Mouse (Mus musculus): ENCODE data around the gene Kansl1. TPM values are rescaled to one million over a fixed set of nuclear protein-coding genes. Genes with fewer than 3 reads are reported as not detected.

Gene Kansl1
- polyA plus RNA-seq (2014; fragmentation: Nextera tagmentation; extraction: Ambion mirVana): 26.3 and 32.3 TPM in 2 replicates

DNA sequence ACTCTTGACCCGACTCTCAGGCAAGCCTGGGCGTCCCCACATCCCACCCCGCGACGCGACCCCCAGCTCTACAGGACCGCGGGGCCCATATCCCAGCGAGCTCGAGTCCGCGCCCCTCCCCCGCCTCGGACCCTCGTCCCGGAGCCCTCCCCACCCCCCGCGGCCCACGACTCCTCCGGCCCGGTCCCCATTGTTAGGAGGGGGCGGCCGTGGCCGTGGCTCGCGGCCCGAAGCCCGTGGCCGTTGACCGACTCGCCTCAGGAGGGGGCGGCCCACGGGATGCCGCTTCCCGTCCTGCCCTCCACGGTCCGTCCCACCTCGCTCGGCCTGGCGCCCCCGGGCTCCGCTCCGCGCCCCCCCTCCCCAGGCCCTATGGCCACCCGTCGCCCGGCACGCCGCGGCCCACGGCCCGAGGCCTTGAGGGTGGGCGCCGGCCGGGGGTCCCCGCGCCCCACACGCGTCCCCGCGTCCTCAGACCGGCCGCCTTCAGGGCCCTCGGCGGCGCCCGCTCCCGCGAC lies at the start of gene Kansl1:
Gene Kansl1, minus strand, starts transcription at position 111 of the 518 bp plus-strand sequence.
- WGBS: under 1% methylated on average over 48 of the region's 69 CpGs
- Histone ChIP-seq H3K4me2 (ENCODE audit: low read length) (peak within 1 kb of the TSS; percentile 68), H3K27me3 (replicated peaks; ENCODE audit: control insufficient read depth, insufficient read depth, low read length) (no peaks in the 10 kb centered on the region), H3K9ac (ENCODE audit: low read length) (peak within 1 kb of the TSS; percentile 93), H3K4me3 (ENCODE audit: low read depth, low read length) (peak within 1 kb of the TSS; percentile 97), H3K4me1 (ENCODE audit: control insufficient read depth, insufficient read depth, low read length) (peaks cover 8% of the 10 kb centered on the region), H3K9me3 (replicated peaks; ENCODE audit: control insufficient read depth, low read length) (no peaks in the 10 kb centered on the region), H3K27ac (ENCODE audit: low read depth, low read length) (0 out of 2 replicates have a peak within 1 kb of the TSS, but pooled peaks have one; percentile 39), H3K36me3 (ENCODE audit: control insufficient read depth, insufficient read depth, low read length) (peaks cover 6% of the 10 kb centered on the region; the same call in 1 of the 2 replicates)
- peak; percentile 66 for ATAC-seq
- peak; percentile 29 for DNase-seq (ENCODE audit: low spot score)

DNA sequence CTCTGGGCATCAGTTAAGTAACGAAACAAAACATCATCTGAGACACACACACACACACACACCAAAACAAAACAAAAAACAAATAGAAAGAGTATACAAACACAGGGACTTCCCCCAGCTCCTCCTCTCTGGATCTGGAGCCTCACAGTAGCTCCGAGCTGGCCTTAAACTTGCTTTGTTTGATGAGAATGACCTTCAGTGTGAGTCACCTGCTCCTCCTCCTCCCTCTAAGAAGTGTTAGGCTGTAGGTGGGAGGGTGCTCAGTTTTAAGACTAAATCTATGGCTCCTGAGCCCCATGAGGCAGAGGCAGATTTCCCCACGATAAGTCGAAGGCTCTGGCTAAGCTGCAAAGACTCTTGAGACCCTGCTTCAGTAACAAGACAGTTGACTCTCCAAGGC lies 43.8 kb upstream of the Kansl1 start:
- WGBS: 87% methylated on average over 4 of the region's 4 CpGs
- DNase-seq (ENCODE audit: low spot score) (no peak), ATAC-seq (no peak)
- H3K4me3 ChIP-seq (ENCODE audit: low read depth, low read length): no peak overlapping the region
- peaks cover 89% of the 10 kb centered on the region for H3K36me3 ChIP-seq (ENCODE audit: control insufficient read depth, insufficient read depth, low read length)
- H3K4me2 ChIP-seq (ENCODE audit: low read length): no peak overlapping the region
- no peaks in the 10 kb centered on the region for H3K4me1 ChIP-seq (ENCODE audit: control insufficient read depth, insufficient read depth, low read length)
- no peak overlapping the region for H3K27ac ChIP-seq (ENCODE audit: low read depth, low read length)
- H3K27me3 ChIP-seq (replicated peaks; ENCODE audit: control insufficient read depth, insufficient read depth, low read length): no peaks in the 10 kb centered on the region
- H3K9me3 ChIP-seq (replicated peaks; ENCODE audit: control insufficient read depth, low read length): no peaks in the 10 kb centered on the region
- H3K9ac ChIP-seq (ENCODE audit: low read length): no peak overlapping the region

DNA sequence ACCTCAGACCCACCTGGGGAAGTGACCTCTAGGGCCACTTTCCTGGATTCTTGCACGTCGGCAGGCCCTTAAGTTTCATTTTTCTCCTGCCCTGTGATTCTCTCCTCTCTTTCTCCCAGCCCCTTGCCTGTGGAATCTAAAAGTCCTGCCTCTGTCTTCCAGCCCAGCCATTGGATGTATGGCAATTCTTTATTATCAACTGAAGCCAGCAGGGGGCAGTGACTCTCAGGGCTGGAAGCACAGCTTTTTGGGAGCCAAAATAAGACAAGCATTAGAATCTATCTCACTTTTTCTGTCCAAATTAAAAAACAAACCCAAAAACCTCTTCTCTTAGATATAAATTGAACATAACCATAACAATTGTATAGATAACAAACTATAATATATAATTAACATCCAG lies 41.9 kb upstream of the Kansl1 start:
- H3K4me1 ChIP-seq (ENCODE audit: control insufficient read depth, insufficient read depth, low read length): no peaks in the 10 kb centered on the region
- H3K4me2 ChIP-seq (ENCODE audit: low read length): no peak overlapping the region
- no peak for ATAC-seq

DNA sequence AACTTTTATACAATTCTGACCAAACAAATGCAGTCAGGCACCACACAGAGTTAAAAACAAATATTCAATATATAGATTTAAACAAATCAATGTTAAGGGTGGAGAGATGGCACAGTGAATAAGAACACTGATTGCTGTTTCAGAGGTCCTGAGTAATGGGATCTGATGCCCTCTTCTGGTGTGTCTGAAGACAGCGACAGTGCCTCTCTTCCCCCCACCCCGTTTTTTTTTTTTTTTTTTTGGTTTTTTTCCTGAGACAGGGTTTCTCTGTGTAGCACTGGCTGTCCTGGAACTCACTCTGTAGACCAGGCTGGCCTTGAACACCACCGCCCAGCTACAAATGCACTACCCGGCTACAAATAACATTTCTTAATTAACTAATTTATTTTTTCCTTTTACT lies 39.8 kb upstream of the Kansl1 start:
- DNase-seq (ENCODE audit: low spot score) (no peak), ATAC-seq (no peak)
- 84% methylated on average over 4 of the region's 4 CpGs for WGBS
- Histone ChIP-seq H3K4me2 (ENCODE audit: low read length) (no peak overlapping the region), H3K27me3 (replicated peaks; ENCODE audit: control insufficient read depth, insufficient read depth, low read length) (no peaks in the 10 kb centered on the region), H3K9ac (ENCODE audit: low read length) (no peak overlapping the region), H3K4me1 (ENCODE audit: control insufficient read depth, insufficient read depth, low read length) (no peaks in the 10 kb centered on the region), H3K36me3 (ENCODE audit: control insufficient read depth, insufficient read depth, low read length) (peaks cover 85% of the 10 kb centered on the region), H3K4me3 (ENCODE audit: low read depth, low read length) (no peak overlapping the region), H3K27ac (ENCODE audit: low read depth, low read length) (no peak overlapping the region), H3K9me3 (replicated peaks; ENCODE audit: control insufficient read depth, low read length) (no peaks in the 10 kb centered on the region)

More for the DNA sequence above, 41.9 kb upstream of the Kansl1 start:
- no peak overlapping the region for H3K27ac ChIP-seq (ENCODE audit: low read depth, low read length)
- H3K27me3 ChIP-seq (replicated peaks; ENCODE audit: control insufficient read depth, insufficient read depth, low read length): no peaks in the 10 kb centered on the region
- DNase-seq (ENCODE audit: low spot score): peak; percentile 51
- H3K9ac ChIP-seq (ENCODE audit: low read length): no peak overlapping the region
- 80% methylated on average over 2 of the region's 2 CpGs for WGBS
- no peak overlapping the region for H3K4me3 ChIP-seq (ENCODE audit: low read depth, low read length)
- peaks cover 89% of the 10 kb centered on the region for H3K36me3 ChIP-seq (ENCODE audit: control insufficient read depth, insufficient read depth, low read length)
- no peaks in the 10 kb centered on the region for H3K9me3 ChIP-seq (replicated peaks; ENCODE audit: control insufficient read depth, low read length)

DNA sequence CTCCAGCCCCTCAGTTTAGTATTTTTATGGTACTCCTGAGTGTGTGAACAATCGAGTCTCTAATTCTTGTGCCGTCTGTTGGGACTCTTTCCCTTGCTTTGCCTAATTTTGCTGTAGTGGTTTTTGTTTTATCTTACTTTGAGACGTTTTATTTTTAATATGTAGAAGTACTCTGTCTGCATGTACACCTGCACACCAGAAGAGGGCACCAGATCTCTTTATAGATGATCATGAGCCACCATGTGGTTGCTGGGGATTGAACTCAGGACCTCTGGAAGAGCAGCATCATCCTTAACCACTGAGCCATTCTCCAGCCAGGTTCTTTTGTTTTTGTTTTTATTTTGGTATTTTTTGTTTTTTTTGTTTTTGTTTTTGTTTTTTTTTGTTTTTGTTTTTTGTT lies 19.6 kb upstream of the Kansl1 start:
- no peaks in the 10 kb centered on the region for H3K4me1 ChIP-seq (ENCODE audit: control insufficient read depth, insufficient read depth, low read length)
- no peak overlapping the region for H3K4me2 ChIP-seq (ENCODE audit: low read length)
- no peak overlapping the region for H3K4me3 ChIP-seq (ENCODE audit: low read depth, low read length)
- H3K9me3 ChIP-seq (replicated peaks; ENCODE audit: control insufficient read depth, low read length): no peaks in the 10 kb centered on the region
- no peak overlapping the region for H3K9ac ChIP-seq (ENCODE audit: low read length)
- H3K36me3 ChIP-seq (ENCODE audit: control insufficient read depth, insufficient read depth, low read length): no peaks in the 10 kb centered on the region
- ATAC-seq: no peak
- WGBS: 89% methylated on average over 3 of the region's 3 CpGs
- H3K27ac ChIP-seq (ENCODE audit: low read depth, low read length): no peak overlapping the region
- DNase-seq (ENCODE audit: low spot score): no peak
- H3K27me3 ChIP-seq (replicated peaks; ENCODE audit: control insufficient read depth, insufficient read depth, low read length): no peaks in the 10 kb centered on the region

DNA sequence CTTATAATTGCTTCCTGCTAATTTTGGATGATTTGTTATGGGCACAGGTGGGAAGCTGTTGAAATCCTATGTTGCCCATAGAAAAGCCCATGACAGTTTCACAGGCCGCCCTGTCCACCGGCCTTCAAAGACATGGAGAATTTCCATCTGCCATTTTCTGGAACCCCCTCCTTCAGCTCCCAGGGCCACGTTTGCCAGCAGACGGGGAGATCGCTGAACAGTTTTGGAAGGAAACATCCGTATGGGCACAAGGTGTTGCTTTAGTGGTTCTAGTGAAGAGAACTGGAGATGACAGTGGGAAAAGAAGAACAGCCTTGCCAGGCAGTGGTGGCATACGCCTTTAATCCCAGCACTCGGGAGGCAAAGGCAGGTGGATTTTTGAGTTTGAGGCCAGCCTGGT lies 13.3 kb upstream of the Kansl1 start:
- H3K4me2 ChIP-seq (ENCODE audit: low read length): no peak overlapping the region
- no peaks in the 10 kb centered on the region for H3K36me3 ChIP-seq (ENCODE audit: control insufficient read depth, insufficient read depth, low read length)
- H3K27ac ChIP-seq (ENCODE audit: low read depth, low read length): no peak overlapping the region
- no peaks in the 10 kb centered on the region for H3K4me1 ChIP-seq (ENCODE audit: control insufficient read depth, insufficient read depth, low read length)
- 95% methylated on average over 8 of the region's 8 CpGs for WGBS
- no peak for ATAC-seq
- no peak for DNase-seq (ENCODE audit: low spot score)
- no peaks in the 10 kb centered on the region for H3K9me3 ChIP-seq (replicated peaks; ENCODE audit: control insufficient read depth, low read length)
- no peak overlapping the region for H3K9ac ChIP-seq (ENCODE audit: low read length)
- H3K4me3 ChIP-seq (ENCODE audit: low read depth, low read length): no peak overlapping the region
- no peaks in the 10 kb centered on the region for H3K27me3 ChIP-seq (replicated peaks; ENCODE audit: control insufficient read depth, insufficient read depth, low read length)

DNA sequence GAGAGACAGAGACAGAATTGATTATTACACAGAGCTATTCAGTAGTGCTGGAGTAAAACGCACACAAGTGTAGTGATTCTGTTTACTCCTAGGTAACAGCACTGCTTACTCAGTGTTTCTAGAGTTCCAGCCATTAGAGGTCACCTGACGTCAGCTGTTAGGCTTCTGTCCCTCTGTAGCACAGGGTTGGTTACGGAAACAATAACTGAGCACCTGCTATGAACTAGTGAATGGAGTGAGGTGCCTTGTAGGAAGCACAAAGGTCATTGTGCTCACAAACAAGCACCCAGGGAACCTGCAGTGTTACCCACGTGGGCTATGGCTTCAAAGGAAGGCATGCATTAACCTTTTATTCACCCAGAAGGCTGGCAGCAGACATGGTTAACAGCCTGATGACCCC lies 10.8 kb upstream of the Kansl1 start:
- Histone ChIP-seq H3K36me3 (ENCODE audit: control insufficient read depth, insufficient read depth, low read length) (no peaks in the 10 kb centered on the region), H3K4me2 (ENCODE audit: low read length) (no peak overlapping the region), H3K27ac (ENCODE audit: low read depth, low read length) (no peak overlapping the region), H3K4me3 (ENCODE audit: low read depth, low read length) (no peak overlapping the region), H3K4me1 (ENCODE audit: control insufficient read depth, insufficient read depth, low read length) (no peaks in the 10 kb centered on the region), H3K27me3 (replicated peaks; ENCODE audit: control insufficient read depth, insufficient read depth, low read length) (no peaks in the 10 kb centered on the region), H3K9ac (ENCODE audit: low read length) (no peak overlapping the region), H3K9me3 (replicated peaks; ENCODE audit: control insufficient read depth, low read length) (no peaks in the 10 kb centered on the region)
- 64% methylated on average over 4 of the region's 4 CpGs for WGBS
- no peak for DNase-seq (ENCODE audit: low spot score)
- no peak for ATAC-seq

DNA sequence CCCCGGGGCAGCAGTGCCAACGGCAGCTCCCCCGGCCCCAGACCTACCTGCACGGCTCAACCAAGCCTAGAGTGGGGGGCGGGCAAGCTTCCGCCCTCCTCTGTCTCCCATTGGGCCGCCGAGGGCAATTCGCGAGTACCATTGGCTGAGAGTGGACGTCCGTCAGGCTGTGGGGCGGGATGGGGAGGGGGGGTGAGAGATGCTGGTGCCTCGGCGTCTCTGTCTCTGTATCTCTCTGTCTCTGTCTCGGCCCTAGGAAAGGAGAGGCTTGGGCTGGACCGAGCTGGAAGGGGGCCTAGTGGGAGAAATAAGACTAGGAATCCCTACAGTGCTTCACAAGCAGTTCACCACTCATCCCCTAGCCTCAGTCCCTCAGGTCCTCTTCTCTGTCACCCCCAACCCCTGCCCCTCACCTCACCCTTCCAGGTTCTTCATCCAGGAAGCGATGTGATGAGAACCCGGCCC lies 742 bp upstream of the Kansl1 start:
- peaks cover 8% of the 10 kb centered on the region for H3K4me1 ChIP-seq (ENCODE audit: control insufficient read depth, insufficient read depth, low read length)
- H3K27ac ChIP-seq (ENCODE audit: low read depth, low read length): 0 out of 2 replicates have a peak overlapping the region, but pooled peaks have one; percentile 39
- peak overlapping the region; percentile 63 for H3K4me2 ChIP-seq (ENCODE audit: low read length)
- H3K36me3 ChIP-seq (ENCODE audit: control insufficient read depth, insufficient read depth, low read length): peaks cover 2% of the 10 kb centered on the region; the same call in 1 of the 2 replicates
- ATAC-seq (peak; percentile 100), DNase-seq (ENCODE audit: low spot score) (peak; percentile 97)
- no peaks in the 10 kb centered on the region for H3K9me3 ChIP-seq (replicated peaks; ENCODE audit: control insufficient read depth, low read length)
- peak overlapping the region; percentile 93 for H3K9ac ChIP-seq (ENCODE audit: low read length)
- no peaks in the 10 kb centered on the region for H3K27me3 ChIP-seq (replicated peaks; ENCODE audit: control insufficient read depth, insufficient read depth, low read length)
- WGBS: under 1% methylated on average over 19 of the region's 19 CpGs
- H3K4me3 ChIP-seq (ENCODE audit: low read depth, low read length): peak overlapping the region; percentile 97

DNA sequence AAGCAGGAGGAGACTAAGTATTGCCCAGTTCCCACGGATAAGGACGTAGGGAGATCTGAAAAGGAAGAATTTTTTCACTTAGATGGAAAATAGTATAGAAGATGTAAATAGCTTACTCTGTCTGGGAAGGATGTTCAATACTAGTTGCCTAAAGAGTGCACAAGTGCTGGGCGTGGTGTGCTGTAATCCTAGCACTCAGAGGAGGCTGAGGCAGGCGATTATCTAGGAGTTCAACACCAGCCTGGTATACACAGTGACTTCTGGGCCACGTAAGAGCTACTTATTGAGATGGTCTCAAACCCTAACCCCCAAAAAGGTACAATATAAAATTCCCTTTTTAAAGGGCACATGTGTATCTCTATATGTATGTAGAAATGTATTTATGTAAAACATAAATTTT lies 963 bp downstream of the Kansl1 start:
- H3K4me3 ChIP-seq (ENCODE audit: low read depth, low read length): no peak overlapping the region
- no peak for DNase-seq (ENCODE audit: low spot score)
- no peak overlapping the region for H3K4me2 ChIP-seq (ENCODE audit: low read length)
- no peaks in the 10 kb centered on the region for H3K9me3 ChIP-seq (replicated peaks; ENCODE audit: control insufficient read depth, low read length)
- H3K27me3 ChIP-seq (replicated peaks; ENCODE audit: control insufficient read depth, insufficient read depth, low read length): no peaks in the 10 kb centered on the region
- H3K36me3 ChIP-seq (ENCODE audit: control insufficient read depth, insufficient read depth, low read length): peaks cover 11% of the 10 kb centered on the region
- 78% methylated on average over 5 of the region's 5 CpGs for whole genome bisulfite sequencing
- no peak overlapping the region for H3K27ac ChIP-seq (ENCODE audit: low read depth, low read length)
- H3K4me1 ChIP-seq (ENCODE audit: control insufficient read depth, insufficient read depth, low read length): peaks cover 8% of the 10 kb centered on the region
- no peak overlapping the region for H3K9ac ChIP-seq (ENCODE audit: low read length)
- ATAC-seq: no peak
